Mouse (Mus musculus) C2C12 (cell line): Measurements from ENCODE around the gene Prkg1.

Experiments used
- CEBPB ChIP-seq: IDR thresholded peaks from one replicate; pipeline ENCODE4 v1.6.1; 2011; ENCODE audit warnings: low read depth, mild to moderate bottlenecking, control low read depth, moderate library complexity
- CTCF ChIP-seq: IDR thresholded peaks from one replicate; pipeline ENCODE4 v1.5.1; 2011; ENCODE audit not compliant: control insufficient read depth, insufficient read depth, insufficient read length
- USF1 ChIP-seq: IDR thresholded peaks from one replicate; pipeline ENCODE4 v1.6.1; 2011; ENCODE audit warnings: low read depth, mild to moderate bottlenecking, control low read depth, moderate library complexity

DNA sequence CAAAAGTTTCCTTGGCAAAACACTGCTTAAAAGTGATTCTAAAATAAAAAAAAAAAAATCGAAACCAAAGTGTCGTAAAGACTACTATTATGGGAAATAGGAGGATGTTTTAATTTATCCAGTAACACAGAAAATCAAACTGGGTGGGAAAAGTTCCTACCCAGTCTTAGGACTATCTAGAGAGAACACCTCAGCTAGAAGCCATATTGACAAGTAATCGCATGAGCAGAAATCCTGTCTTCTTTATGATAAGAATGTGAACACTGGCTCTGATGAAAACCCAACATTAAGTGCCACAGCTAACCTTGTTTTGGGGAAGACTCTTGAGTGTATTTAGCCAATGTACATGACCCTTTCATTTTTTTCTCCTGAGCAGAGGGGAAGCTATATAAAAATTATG is 667.0 kb downstream of the Prkg1 start:
- TF ChIP-seq CTCF (no peak), CEBPB (no peak), USF1 (no peak)
